Mouse (Mus musculus): ENCODE measurements around the gene Olfr1303.

Gene Olfr1303

GRCm38 (mm10) chr2:111820240-111820639 is at the start of gene Olfr1303:
Gene Olfr1303 (minus strand): TSS chr2:111820340.
- DNase-seq, result no peak

- DNase-seq, result no peak
These were observed 7.2 kb downstream of the Olfr1303 start for GRCm38 (mm10) chr2:111812936-111813335.

- no peak for DNase-seq
These were observed 43.0 kb downstream of the Olfr1303 start, which contains the start of gene Olfr1302 for GRCm38 (mm10) chr2:111777129-111777528. Gene Olfr1302 (plus strand): TSS chr2:111777429.
